Mouse (Mus musculus) lung, postnatal 10 days (tissue): ENCODE data around the gene Ppp1r37.
"Not testable (repeated sequence)": the region's sequence is repeated elsewhere in the genome, so short reads cannot be mapped to it uniquely, and the experiment has no call there.

Experiments used
- DNase-seq: peaks from one replicate; pipeline ENCODE4 v3.0.0; 2021

The Ppp1r37 gene

GRCm38 (mm10) chr7:19531077-19531476 is 31.8 kb downstream of the Ppp1r37 start:
- peak; percentile 45 for DNase-seq

DNA sequence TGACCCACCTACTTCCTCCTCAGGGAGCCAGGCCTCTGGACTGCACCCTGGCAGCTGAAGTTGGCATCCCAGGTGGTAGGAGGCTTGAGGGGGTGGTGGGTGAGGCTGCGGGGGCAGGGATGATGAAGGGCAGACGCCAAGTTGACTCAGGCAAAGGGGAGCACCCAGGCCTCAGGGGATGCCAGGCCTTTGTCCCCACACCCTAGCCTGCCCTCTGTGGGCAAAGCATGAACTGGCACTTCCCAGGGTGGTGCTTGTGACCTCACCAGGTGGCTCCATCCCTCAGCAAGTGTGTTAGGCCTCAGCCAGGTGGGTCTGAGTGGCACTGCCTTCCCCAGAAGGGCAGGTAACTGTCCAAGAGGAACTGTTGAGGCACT is 37.8 kb downstream of the Ppp1r37 start:
- no peak for DNase-seq

DNA sequence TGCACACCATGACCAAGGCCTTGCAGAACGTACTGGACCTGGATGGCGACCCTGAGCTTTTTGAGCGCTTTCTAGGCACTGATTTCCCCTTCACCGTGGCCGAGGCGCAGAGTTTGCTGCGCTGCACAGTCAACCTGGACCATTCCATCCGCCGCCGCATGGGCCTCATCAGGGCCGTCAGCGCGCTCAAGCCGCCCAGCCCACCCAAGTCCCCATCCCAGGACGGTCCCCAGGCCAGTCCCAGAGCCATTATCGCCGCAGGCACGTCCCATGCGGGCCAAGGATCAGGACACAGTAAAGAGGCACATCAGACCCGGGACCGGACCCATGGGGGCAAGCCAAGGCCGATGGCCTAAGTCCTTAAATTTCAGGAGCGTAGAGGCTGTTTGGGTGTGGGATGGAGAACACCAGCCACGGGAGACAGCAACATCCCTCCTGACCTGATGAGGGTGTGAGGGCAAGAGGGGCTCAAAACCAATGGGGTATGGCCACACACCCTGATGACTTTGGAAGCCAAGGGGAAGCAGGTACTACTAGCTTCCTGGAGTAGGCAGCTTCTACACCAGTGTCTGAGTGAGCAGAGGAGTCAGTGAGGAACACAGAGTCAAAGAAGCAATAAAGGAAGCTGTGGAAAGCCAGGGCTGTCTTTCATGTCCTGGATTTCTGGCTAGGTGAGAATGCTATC is 38.3 kb downstream of the Ppp1r37 start:
- DNase-seq: no peak

DNA sequence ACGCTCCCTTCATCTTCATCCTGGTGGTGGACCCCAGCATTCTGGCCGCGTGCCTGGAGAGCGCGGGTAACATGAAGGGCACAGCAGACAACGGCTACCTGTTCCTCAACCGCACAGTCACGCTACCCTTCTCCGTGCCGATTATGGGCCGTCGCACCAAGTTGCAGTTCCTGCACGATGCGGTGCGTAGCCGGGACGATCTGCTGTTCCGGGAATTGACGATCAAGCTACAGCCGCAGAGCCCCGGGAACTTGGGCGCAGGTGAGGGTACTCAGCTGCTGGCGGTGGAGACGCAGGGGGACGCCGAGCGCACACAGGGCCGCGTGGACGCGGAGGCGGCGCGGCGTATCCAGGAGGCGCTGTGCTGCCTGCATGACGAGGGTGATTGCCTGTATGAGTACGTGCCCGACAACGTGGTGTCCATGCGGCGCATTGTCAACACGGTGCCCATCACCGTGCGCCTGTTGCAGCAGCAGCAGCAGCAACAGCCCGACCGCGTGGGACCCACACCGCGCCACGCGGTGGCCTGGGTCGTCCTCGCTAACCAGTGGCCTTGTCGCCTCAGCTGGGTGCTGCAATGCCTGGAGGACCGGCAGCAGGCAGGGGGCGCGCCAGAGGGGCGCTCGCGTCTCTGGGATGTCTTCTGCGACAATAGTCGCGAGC is 39.0 kb downstream of the Ppp1r37 start:
- DNase-seq: peak; percentile 77

DNA sequence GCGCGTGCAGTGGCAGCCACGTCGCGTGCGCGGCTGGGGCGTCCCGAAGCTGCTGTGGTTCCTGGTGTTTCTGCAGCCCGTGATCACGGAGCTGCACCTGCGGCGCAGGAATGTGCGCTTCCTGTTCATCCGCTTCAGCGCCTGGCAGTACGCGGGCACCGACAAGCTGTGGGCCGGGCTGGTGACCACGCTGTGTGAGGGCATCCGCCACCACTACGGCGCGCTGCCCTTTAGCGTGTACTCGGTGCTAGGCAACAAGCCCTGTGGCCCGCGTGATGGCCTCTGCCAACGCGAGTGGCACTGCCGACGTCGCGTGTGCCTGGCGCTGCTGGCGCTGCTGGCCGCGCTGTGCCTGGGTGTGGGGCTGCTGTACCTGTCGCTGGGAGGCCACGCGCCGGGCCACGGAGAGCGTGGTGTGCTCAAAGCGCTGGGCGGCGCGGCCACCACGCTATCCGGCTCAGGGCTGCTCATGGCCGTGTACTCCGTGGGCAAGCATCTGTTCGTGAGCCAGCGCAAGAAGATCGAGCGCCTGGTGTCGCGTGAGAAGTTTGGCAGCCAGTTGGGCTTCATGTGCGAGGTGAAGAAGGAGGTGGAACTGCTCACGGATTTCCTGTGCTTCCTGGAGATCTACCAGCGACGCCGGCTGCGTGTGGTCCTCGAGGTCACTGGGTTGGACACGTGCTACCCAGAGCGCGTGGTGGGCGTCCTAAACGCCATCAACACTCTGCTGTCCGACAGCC is 39.7 kb downstream of the Ppp1r37 start:
- no peak for DNase-seq

DNA sequence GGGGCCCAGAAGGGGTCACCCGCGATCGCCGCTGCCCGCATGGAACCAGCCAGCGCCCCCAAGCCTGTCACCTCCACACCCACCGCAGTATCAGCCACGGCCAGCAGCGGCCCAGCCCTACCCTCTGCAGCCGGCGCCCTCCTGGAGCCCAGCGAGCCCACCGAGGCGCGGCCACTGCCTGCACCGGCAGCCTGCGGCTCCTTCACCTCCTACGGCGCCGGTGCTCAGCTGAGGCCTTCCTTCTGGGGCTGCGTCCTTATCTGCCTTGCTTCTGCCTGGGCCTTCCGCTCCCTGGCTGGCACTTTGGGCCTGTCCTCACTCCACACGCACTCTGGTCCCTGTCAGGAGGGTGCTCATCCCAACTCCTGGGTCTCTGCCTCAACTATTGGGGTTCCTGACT is 42.8 kb downstream of the Ppp1r37 start:
- DNase-seq: no peak

DNA sequence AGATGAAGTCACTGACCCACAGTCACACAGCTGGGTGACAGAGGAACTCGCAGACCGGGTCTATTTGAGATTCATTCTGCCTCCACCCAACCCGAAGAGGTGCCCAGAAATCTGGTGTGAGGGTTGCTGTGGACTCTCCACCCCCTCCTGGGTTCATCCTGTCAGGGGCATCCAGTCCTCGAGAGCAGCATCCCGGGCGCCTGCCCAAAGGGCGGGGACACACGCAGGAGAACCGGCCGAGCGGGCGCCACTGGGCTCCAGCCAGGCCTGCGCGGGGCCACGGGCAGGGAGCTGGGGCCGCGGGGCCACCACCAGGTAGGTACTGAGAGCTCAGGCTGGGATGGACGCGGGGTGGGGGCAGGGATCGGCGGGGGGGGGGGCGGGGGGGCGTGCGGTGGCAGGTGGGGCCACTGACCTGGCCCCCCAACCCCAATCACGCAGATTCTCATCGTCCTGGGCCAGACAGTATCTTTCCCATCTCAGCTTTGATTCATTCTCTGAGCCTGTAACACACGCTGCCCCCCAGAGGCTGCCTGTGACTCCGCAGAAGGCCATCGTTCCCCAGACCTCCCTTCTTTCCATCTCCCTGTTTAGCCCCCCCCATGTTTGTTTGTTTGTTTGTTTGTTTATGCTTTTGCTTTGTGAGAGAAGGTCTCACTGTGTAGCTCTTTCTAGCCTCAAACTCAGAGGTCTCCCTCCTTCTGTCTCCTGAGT is 45.1 kb downstream of the Ppp1r37 start, which contains the start of gene Nkpd1:
Gene Nkpd1, plus strand, starts transcription at position 187 of the 714 bp plus-strand sequence.
- peak; percentile 52 for DNase-seq

- no peak for DNase-seq
Observed at GRCm38 (mm10) chr7:19512353-19512752, 50.5 kb downstream of the Ppp1r37 start.

- not testable (repeated sequence) for DNase-seq
Observed at GRCm38 (mm10) chr7:19511934-19512333, 50.9 kb downstream of the Ppp1r37 start.

- no peak for DNase-seq
Observed at GRCm38 (mm10) chr7:19509786-19510185, 53.1 kb downstream of the Ppp1r37 start.

- no peak for DNase-seq
Observed at GRCm38 (mm10) chr7:19508924-19509568, 53.8 kb downstream of the Ppp1r37 start.

- peak; percentile 95 for DNase-seq
Observed at GRCm38 (mm10) chr7:19508150-19508923, 54.5 kb downstream of the Ppp1r37 start, which contains the start of the genes Bloc1s3 and Trappc6a. Gene Bloc1s3 (minus strand): TSS chr7:19508367. Gene Trappc6a (plus strand): TSS chr7:19508395.

- DNase-seq: no peak
Observed at GRCm38 (mm10) chr7:19507612-19507981, 55.3 kb downstream of the Ppp1r37 start.

GRCm38 (mm10) chr7:19506969-19507611 is 55.8 kb downstream of the Ppp1r37 start:
- DNase-seq: peak; percentile 58

GRCm38 (mm10) chr7:19506326-19506725 is 56.5 kb downstream of the Ppp1r37 start:
- no peak for DNase-seq

DNA sequence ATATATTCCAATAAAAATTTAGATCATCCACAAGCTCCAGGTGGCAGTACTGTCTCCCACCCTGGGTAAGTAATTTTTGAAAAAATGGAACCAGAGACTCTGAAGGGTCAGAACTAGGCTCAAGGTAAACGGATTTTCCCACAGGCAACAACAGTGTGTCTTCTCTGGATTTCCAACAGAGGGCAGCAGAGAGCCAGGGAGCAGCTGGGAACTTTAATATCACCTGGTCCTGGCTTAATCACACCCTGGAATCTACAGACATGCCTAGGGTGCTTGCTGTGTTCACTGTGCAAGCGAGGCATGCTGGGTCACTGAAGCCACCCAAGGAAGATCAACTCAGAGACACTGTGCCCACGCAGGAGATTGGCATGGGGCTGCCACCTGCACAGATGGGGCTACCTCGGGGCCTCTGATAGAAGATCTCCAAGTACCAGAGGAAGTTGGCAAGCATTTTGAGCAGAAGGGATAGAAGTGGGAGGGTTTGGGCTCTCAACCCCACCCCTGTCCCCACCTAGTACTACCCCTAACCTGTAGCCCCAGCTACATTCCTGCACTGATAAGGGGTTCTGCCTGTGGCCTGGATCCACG is 59.3 kb downstream of the Ppp1r37 start:
- DNase-seq: peak; percentile 74

- DNase-seq: no peak
Observed at GRCm38 (mm10) chr7:19501658-19502057, 61.2 kb downstream of the Ppp1r37 start.

DNA sequence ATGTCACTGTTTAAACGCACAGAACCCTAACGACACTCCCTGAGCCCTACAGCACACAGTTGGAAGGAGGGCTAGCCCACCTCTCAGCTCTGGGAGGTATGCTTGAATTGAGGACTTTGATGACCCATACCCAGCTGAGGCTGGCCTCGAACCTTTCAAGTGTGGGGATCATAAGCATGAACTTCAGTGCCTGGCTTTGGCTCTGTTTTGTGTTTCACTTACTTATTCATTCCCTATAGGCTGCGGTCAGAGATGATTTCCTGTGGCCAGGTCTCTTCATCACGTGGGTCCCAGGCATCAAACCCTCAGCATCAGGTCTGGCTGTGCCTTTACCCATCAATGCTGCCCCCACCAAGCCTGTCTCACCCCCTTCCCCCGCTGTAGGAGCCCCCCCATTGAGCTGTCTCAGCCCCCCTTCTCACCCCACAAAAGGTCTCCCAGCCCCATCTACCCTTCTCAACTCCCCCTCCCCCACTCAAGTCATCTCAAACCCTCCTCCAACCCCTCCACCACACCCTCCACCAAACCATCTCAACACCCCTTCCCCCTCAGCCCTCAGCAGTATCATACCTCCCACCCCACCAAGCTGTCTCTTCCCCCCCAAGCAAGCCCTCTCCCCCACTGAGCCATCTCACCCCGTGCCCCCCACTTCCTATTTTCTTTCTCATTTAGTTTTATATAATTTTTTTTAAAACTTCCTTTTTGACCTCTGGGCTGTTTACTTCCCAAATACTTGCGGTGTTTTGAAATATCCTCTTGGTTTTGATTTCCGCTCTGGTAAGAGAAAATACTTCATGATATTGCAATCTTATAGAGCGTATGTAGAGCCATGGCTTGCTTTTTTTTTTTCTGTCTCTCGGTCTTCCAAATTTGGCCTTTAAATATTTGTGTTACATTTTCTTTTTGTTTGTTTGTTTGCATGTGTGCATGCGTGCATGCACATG is 62.2 kb downstream of the Ppp1r37 start:
- DNase-seq: no peak

DNA sequence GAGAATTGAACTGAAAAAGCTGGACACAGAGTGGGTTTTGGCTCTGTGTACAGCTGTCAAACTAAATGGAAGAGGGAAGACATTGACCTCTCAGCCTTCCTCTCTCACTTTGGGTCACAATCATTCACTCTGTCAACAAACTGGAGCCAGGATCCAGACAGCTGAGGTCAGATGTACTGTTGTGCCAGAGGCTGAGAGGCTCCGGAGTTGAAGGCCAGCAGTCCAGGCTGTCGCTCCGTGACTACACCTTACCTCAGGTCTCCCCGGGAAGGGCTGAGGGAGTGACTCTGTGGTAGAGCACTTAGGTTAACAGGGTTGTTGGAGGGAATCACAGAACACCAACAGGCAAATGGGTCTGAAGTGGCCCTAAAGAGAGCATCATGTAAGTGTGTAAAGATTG is 64.5 kb downstream of the Ppp1r37 start:
- no peak for DNase-seq

DNA sequence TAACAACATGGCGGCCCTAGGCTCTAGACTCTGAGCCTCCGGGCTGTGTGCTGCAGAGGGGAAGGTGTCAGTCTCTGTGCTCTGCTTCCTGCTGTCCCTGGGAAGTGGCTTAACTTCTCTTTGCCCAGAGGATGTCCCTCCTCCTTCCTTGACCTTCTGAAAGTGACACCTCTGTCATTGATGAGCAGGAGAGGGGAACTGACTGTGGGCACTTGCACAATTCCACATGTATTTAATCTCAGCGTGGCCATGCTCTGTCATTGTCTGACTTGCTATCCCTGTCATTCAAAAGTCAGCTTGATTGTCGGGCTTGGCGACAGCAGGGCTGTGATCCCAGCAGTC is 66.7 kb downstream of the Ppp1r37 start:
- DNase-seq: no peak
